Mouse (Mus musculus): ENCODE data around the gene Slx1b.
"Not testable (repeated sequence)": the region's sequence is repeated elsewhere in the genome, so short reads cannot be mapped to it uniquely, and the experiment has no call there.

The Slx1b gene

DNA sequence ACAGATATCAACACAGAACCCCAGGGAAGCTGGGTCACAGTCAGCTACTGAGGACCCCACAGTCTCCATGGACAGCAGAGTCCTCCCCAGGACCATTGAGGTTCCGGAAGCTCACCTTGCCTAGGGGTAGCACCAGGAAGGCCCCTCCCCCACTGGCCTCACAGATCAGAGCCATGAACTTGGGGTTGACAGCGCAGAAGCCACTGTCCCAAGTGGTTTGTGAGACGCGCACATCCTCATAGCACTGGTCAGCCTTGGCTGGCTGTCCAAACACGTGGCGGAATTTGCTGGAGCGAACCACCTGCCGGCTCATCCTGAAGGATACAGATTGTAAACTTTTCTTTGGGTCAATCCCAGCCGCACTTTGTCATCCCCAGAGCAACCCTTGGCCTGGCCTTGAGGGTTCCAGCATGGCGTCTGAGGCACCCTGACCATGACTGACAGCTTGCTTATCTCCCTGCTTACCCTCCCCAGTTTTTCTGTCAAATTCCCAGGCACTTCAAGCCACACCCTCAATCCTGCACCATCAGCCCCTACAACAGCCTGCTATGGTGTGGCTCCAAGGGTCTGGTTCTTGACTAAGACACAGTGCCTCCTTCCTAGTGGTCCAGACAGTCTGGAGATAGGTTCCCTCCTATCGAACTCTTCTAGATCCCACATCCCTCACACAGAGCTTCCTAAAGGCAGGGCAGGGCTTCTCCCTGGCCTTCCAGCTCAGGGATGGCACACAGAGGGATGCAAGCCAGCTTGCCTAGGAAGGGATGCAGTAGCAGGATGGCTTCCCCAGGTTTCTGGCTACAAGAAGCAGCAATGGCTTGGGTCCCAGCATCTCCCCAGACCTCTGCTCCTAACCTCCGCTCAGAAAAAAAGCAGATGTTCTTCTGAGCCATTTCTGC lies 7.5 kb upstream of the Slx1b start:
- no peak for DNase-seq (ENCODE audit: low spot score in 2 of 2)

DNA sequence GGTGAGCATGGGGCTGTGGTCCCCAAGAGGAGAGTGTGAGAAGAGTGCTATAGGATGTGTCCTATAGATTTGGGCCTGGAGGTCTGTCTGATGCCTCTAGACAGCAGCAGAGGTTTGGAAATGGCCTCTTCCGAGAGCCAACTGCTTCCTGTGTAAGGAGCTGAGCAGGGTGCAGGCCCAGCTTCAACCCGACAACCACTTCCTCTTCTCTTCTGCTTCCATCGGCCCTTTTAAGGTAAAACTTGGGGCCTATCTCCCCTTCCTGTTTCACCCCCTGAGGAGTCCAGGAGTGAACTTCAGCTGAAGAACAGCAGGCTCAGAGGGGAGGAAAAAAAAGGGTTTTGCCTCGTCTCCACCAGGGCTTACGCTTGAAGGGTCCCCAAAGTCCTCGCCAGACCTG lies 6.8 kb upstream of the Slx1b start:
- no peak for DNase-seq (ENCODE audit: low spot score in 2 of 2)

DNA sequence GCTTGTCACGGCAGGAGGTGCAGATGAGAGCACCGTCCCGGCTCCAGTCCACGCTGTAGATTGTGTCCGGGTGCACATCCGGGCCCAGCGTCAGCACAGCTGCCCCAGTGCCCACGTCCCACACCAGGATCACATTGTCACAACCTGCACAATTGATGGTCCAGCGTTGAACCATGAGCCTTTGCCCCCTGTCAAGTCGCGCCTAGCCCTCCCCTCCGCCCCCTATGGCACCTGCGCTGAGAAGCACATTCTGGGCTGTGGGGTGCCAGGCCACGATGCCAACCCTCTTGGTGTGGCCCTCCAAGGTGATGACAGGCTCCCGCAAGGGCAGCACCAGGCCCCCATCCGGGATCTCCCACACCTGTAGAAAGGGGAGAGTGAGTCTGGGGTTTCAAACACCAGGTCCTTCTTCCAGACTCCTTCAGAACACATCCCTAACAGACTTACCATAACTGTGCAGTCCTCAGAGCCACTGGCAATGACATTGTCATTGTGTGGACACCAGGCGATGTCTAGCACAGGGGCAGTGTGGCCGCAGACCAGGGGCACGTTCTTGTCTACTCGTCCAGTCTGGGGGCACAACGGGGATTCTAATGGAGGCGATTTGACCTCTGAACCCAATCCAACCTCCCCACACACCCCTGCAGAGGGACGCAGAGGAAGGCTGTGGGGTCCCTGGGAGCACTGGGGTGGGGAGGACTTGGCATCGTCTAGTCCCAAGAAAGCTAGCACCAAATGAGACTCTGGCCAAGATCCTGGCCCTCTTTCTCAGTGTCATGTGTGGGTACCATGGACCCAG lies 6.2 kb upstream of the Slx1b start:
- DNase-seq (ENCODE audit: low spot score in 2 of 2), result no peak

DNA sequence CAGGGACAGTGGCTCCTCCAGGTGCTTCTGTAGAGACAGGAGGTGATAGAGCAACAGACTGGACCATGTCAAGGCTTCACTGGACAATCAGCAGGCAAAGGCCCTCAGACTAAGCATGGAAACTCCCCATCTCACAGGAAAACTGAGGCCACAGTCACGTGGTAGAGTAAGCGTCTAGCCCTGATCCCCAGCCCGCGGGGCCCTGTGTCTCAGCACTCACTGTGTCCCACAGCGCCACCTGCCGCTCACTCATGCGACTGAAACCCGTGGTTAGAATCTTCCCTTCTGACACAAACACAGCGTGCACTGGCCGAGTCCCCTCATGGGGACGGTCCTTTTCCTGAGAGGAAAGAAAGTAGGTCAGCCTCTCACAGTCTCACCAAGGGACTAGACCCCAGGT lies 5.5 kb upstream of the Slx1b start:
- peak in 1 of 2 experiments; percentile 93 for DNase-seq (ENCODE audit: low spot score in 2 of 2)

DNA sequence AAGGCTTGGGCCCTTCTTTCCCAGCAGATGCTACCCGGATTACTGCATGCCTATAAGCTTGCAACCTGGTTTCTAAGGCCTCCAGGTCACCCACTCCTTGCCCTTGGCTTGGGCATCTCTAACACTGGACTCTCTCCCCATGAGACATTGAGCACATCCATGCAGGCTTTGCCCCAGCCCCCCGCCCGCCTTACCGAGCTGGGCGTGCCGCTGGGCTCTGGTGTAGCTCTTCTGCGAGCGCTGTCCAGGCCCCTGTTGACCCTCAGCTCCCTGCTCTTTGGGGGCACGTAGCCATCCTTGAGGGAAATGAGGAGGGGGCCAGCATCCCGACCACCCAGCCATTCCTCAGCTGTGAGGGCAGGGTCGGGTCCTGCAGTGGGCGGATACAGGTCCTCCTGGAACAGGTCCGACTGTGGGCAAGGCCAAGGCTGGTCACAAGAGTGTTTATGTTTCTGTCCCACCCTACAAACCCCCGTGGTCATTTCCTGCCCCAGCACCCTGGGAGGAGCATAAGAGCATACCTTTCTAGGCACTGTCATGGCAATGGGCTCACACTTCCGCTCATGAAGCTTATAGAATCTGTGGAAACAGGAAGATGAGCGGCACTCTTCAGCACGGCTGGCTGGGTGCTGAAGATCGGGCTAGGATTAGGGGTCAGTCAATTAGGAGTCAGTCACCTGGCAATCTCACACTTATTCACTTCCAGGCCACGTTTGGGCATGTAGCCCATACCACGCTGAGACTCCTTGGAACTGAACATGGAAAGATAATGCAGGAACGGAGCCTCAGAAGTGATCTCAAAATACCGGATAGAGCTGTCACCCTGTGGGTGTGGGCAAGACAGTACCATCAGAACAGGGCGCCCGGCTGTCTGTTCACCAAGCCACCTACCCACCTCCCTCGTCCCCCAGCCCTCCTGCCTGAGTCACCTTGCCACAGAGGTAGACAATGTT lies 4.8 kb upstream of the Slx1b start:
- no peak for DNase-seq (ENCODE audit: low spot score in 2 of 2)

DNA sequence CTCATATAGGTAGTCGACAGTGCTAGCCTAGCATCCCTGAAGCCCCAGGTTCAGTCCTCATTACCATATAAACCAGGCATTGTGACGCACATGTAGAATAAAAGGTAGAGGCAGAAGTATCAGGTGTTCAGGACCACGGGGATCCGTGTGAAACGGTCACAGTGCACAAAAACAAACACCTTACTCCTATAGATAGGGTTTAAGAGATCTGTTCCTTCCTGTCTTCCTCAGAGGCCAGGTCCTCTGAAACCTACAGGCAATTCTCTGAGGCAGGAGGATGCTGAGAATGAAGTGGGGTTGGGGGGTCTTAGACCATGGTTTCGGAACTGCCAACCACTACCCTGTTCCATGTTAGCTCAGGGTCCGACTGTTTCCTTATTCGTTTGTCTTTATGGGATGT lies 2.3 kb upstream of the Slx1b start:
- DNase-seq (ENCODE audit: low spot score in 2 of 2), result no peak

DNA sequence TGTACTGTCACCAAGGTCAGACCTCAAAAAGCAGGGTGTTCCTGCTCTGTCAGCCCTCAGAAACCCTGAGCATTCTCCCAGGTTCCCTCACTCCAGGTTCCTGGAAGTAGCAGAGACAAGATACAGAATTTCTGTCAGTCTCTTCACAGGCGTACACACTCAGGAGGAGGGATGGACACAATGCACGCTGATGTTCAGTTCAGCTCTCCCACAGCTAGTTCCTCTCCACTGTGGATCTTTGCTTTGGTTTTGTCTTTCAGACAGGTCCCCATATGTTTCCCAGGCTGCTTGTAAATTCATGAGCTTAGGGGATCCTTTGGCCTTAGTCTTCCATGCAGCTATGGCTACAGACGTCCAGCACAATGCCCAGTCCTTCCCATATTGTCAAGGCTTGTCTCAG lies 1.3 kb upstream of the Slx1b start:
- DNase-seq (ENCODE audit: low spot score in 2 of 2), result no peak

DNA sequence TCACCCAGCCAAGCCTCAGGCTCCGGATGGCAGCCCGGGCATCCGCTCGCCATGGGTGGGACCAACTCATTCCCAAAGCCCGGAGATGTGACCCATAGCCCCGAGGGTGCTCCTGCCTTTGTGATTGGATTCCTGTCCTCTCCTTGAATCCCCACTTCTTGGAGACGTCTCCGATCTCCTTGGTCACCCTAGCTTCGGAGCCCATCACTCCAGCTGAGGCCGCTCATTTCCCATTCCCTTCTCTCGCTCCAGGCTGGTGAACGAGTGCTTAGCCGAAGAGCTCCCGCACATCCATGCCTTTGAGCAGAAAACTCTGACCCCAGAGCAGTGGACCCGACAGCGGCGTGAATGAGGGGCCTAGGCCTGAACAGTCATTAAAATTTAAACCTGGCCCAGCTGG lies 719 bp upstream of the Slx1b start:
- DNase-seq (ENCODE audit: low spot score in 2 of 2), result no peak

DNA sequence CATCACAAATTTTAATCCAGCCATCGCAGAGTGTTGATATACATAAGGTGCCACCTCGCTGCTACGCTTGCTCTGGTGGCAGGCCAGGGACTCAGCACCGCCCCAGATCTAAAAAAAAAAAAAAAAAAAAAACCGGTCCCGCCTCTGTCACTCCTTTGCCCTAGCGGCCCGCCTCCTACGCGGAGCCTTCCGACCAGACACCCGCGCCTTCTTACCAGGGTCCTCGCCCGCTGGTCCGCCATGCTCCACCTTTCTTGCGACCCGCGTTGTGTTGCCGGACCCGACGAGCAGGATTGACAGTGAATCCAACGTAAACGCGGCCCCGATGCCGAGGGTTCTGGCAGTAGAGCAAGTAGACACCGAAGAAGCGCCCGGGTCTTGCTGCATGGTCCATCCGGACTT lies 373 bp downstream of the Slx1b start, which contains the start of gene Bola2:
TSS of gene Bola2 (plus strand) at position 192 of the 402 bp plus-strand sequence.
- peak in 1 of 2 experiments; percentile 42 for DNase-seq (ENCODE audit: low spot score in 2 of 2)

DNA sequence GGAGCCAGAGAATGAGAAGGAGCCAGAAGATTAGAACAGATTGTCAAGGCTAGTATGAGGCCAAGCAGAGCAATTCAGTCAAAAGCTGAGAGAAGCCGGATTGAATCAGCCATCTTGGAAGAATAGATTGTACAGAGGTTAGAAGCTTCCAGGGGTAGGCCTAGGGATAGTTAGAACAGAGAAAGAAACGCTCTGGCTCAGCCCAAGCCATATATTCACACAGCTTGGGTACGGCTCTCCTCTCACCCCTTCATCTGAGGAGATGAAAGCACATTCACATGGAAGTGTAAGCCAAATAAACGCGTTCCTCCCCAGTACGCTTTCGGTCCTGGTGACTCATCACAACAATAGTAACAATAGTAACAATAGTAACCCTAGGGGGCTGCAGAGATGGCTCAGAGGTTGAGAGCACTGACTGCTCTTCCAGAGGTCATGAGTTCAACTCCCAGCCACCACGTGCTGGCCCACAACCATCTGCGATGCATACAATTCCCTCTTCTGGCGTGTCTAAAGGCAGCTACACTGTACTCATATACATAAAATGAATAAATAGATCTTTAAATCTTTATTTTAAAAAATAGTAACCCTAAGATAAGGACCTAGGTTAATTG lies 1.0 kb downstream of the Slx1b start:
- DNase-seq (ENCODE audit: low spot score in 2 of 2), result no peak

DNA sequence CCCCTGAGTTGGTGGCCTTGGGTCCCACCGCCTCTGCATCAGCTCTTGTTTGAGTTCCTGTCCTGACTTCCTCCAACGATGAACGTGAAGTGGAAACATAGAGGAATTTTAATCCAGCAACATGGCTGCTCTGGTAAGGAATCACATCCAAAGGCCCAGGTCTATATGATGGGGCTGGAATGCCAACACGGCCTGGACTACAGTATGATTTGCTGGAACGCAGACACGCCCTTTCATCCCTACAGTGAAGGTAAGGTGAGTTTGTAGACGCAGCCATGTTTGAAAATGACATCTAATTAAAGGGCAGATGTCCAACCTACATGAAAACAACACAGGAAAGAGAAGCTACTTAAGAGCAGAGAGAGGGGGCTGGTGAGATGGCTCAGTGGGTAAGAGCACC lies 1.8 kb downstream of the Slx1b start:
- no peak for DNase-seq (ENCODE audit: low spot score in 2 of 2)

DNA sequence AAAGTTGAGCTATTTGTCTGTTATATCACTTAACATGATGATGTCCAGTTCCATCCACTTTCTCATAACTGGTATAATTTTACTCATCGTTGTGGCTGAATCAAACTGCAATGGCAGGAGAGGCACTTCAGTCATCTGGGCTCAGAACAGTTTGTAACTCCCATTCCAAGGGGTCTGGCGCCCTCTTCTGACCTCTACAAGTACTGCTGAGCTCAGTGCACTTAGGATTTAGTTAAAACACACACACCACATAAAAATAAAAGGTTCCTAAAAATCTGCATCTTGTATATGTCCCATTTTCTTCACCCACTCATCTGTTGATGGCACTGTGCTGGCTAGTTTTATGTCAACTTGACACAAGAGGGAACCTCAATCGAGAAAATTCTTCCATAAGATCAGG lies 2.3 kb downstream of the Slx1b start:
- peak in 1 of 2 experiments; percentile 89 for DNase-seq (ENCODE audit: low spot score in 2 of 2)

DNA sequence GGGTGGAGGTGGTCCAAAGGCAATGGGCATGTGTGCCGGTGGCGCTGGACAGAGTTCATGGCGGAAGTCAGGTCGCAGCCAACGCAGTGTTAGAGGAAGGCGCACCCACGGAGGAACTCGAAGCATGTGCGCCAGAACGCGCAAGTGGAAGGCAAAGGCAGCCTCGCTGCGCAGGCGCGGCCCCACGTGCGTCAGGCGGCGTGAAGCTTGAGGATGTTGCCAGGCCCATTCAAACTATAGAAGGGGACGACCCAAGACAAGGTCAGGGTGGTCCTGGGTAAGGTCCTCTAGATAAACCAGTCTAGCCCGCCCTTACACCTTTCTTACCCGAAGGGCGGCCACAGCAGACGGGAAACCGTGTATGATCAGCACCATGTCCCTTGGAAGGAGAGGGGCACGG lies 3.2 kb downstream of the Slx1b start:
- DNase-seq (ENCODE audit: low spot score in 2 of 2), result no peak

DNA sequence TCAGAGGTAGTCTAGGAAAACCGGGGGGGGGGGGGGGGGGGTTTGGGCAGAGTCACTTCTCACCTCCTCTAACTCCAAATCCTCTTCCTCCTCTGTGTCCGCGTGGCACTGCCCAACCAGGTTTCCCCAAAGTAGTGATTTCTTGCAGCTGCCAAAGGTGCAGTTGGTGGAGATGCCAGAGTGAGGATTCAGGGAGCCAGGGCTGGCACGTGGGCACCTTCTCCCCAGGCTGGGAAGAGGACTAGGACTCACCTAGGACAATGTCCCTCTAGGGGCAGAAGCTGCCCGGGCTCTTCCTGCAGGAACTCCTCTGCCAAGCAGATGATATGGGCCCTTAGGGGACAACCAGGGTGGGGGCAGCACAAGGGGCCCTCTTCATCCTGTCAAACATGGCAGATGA lies 3.9 kb downstream of the Slx1b start:
- DNase-seq (ENCODE audit: low spot score in 2 of 2), result no peak

DNA sequence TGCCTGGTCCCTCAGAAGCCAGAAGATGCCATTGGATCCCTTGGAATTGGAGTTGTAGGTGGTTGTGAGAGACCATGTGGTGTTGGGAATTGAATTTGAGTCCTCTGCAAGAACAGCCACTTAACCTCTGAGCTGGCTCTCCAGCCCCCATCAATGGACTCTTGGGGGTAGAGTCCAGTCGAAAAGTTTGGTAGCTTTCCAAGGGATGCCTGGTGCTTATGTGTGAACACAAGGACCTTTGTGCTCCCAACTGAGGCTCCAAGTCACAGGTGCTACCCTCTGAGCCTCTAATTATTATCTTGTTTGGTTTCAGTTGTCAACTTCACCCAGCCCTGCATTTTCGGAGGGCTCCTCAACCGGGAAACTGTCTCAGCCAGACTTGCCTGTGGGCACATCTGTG lies 4.8 kb downstream of the Slx1b start:
- no peak for DNase-seq (ENCODE audit: low spot score in 2 of 2)

DNA sequence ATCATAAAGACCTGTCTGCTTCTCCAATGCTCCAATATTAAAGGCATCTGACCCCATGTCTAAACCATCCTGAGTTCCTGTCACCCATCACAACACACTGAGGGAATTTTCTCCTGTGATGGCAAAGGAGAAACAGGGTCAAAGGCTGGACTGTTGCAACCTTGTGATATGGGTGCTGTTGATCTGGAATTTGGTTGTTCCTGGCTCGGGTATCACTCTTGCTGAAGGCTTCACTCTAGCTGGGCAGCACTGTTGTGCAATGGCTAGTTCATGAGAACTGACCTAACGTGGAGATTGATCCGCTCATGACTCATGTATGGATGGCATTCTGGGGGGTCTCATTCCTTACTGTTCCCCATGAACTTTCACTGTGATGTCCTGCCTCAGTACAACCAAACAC lies 6.6 kb downstream of the Slx1b start:
- no peak for DNase-seq (ENCODE audit: low spot score in 2 of 2)

DNA sequence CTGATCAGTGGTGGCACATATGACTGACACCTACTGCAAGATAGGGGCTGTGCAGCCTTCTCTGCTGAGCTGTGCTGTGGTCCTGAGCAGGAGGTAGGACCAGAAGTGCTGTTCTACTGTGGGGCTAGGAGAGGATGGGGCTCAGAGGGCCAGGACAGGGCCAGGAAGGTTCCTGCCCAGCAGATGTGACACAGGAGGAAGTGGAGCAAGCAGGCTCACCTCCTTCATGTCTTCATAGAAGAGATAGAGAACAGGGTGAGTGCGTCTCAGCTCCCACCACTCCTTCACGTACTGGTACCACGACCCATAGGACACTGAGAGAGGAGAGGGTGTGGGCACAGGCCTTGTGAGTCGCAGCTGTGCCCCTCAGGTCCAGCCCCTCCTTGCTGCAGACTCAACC lies 7.4 kb downstream of the Slx1b start:
- DNase-seq (ENCODE audit: low spot score in 2 of 2), result not testable (repeated sequence)

DNA sequence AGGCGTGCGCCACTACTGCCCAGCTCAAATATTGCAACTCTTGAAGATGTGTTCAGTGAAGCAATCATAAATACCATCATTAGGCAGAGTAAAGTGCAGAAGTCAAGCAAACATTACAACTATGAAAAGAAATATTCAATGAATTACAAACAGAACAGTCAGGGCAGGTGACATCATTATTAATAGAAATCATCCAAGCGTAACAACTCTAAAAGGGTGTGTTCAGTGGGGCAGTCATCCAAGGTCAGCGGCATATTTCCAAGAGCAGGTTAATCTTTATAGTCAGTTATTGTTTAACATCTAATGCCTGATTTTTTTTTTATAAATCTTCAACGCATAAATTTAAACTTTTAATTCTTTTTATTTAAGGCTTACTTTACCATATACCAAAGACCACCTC lies 14.4 kb downstream of the Slx1b start:
- DNase-seq (ENCODE audit: low spot score in 2 of 2), result no peak

DNA sequence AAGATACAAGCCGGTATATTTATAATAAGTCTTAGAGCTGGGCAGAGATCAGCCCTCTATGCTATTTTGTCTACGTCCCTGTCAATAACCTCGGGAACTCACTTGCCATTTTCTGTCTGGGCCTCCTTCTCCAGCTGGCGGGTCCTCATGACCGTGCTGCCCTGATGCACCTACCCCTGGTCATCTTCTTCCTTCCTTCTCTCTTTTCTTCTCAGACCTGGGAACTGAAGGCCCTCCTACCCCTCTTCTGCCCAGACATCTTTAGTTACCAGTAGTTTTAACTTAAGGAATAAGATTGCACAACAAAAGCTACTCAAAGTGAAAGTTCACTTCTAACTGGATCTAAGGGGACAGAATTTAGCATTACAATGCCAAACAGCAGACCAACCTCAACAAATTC lies 15.9 kb downstream of the Slx1b start:
- DNase-seq (ENCODE audit: low spot score in 2 of 2), result no peak

DNA sequence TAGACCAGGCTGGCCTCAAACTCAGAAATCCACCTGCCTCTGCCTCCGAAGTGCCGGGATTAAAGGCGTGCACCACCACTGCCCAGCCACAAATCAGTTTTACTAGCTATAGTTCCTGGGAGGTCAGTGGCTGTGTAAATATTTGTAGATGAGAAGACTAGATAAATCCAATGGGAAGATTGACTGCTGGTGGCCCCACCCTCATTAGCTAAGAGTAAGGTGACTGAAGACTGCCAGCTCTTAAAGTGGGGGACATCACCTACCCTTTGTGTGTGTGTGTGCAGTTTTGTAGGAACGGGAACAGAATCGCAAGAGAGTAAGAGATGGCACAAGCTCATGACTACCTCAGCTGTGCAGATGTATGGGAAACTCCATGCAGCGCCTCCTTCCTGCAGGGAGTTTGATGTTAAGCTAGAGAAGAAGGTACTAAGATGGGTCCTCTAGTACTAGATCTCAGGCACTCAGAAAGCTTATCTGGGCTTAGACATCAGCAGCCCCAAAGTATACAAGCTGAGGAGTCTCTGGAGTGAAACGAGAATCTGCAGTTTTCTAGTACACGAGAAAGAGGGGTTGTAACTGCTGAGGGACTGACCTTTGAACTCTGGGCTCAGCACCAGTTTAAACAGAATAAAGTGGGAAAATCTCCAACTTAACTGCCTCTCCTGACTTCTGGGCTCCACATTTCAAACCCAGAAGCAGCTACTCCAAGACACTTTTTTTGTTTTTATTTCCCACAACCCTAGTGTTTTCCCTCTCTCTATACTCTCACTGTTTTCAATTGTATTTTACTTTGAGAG lies 16.8 kb downstream of the Slx1b start:
- DNase-seq (ENCODE audit: low spot score in 2 of 2), result no peak

All from left cerebral cortex, adult 9 months (tissue).